Mouse (Mus musculus) lung, embryonic 14.5 days (tissue): Measurements from ENCODE around the gene Kremen2. TPM values are rescaled to one million over a fixed set of nuclear protein-coding genes. Genes with fewer than 3 reads are reported as not detected.
A peak's percentile ranks its signal among the peaks of the same experiment; 100 is the strongest.

Experiments used
- ATAC-seq: fragments of 200-750 bp; cut with Nextera tagmentation; 2 replicates; pipeline ENCODE4 v1.8.0; 2017; ENCODE audit warnings: mild to moderate bottlenecking, moderate TSS enrichment, moderate library complexity; ENCODE audit not compliant: insufficient read depth
- DNase-seq: peaks from one replicate; pipeline ENCODE4 v3.0.0-alpha.2; 2015
- H3K27ac ChIP-seq: fragments of 300-500 bp; sonication (generic); 2 replicates; pipeline ENCODE4 v1.5.1; 2014; ENCODE audit warnings: low read depth, mild to moderate bottlenecking, moderate library complexity
- H3K27me3 ChIP-seq: fragments of 300-500 bp; sonication (generic); 2 replicates; pipeline ENCODE4 v1.6.1; 2014; ENCODE audit warnings: low read length, control low read depth; ENCODE audit not compliant: insufficient read depth
- H3K36me3 ChIP-seq: fragments of 300-500 bp; sonication (generic); 2 replicates; pipeline ENCODE4 v1.6.1; 2014; ENCODE audit warnings: control low read depth; ENCODE audit not compliant: insufficient read depth
- H3K4me1 ChIP-seq: fragments of 300-500 bp; sonication (generic); 2 replicates; pipeline ENCODE4 v1.6.1; 2014; ENCODE audit warnings: antibody characterized with exemption, control low read depth; ENCODE audit not compliant: insufficient read depth
- H3K4me2 ChIP-seq: fragments of 300-500 bp; sonication (generic); 2 replicates; pipeline ENCODE4 v1.6.1; 2014; ENCODE audit warnings: mild to moderate bottlenecking
- H3K4me3 ChIP-seq: fragments of 300-500 bp; sonication (generic); 2 replicates; pipeline ENCODE4 v1.5.1; 2014; ENCODE audit warnings: low read depth, low read length
- H3K9ac ChIP-seq: fragments of 300-500 bp; sonication (generic); 2 replicates; pipeline ENCODE4 v1.6.1; 2014
- H3K9me3 ChIP-seq: fragments of 300-500 bp; sonication (generic); 2 replicates; pipeline ENCODE4 v1.6.1; 2016; ENCODE audit warnings: low read depth, low read length, control low read depth
- CTCF ChIP-seq: IDR thresholded peaks from 2 replicates; pipeline ENCODE4 v1.5.1; 2016; ENCODE audit warnings: antibody characterized with exemption, low read depth
- WGBS: fragments of 180-500 bp; shearing (Covaris S2); extraction: QIAGEN DNeasy Blood & Tissue Kit; methylation state at CpG from one replicate; pipeline ENCODE4 v1.1.7; 2014; 5-methylcytosine and 5-hydroxymethylcytosine counted together
- polyA plus RNA-seq: library from polyadenylated mRNA; unstranded; fragments of >200 nt; fragmentation: Nextera tagmentation; extraction: Ambion mirVana; gene quantifications from 2 replicates; pipeline ENCODE4 v1.2.1, GENCODE M21; 2014

The Kremen2 gene
- polyA plus RNA-seq, 1 experiment from 2014 or later: not detected

DNA sequence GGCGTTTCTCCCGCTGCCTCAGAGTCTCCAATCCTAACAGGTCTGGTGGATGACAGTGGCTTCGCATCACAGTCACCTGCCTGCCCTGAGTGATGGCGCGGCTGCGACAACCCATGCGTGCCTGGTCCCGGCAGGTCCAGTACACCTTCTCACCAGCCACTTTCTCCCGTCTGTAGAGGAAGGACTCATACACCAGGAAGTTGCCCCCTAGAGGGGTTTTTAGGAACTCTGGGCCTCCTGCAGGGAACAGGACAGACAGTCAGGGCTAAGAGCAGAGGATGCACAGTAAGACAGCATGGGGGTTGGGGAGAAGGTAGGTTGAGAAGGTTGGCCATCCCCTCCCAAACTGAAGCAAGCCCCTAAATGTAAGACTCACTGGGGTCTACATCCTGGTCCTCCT lies 14.6 kb upstream of the Kremen2 start:
- peaks cover 73% of the 10 kb centered on the region for H3K36me3 ChIP-seq
- 89% methylated on average over 9 of the region's 9 CpGs for WGBS
- DNase-seq (no peak), ATAC-seq (no peak)
- no peak overlapping the region for H3K4me3 ChIP-seq
- H3K4me2 ChIP-seq: no peak overlapping the region
- no peak for TF ChIP-seq CTCF
- no peaks in the 10 kb centered on the region for H3K4me1 ChIP-seq
- no peak overlapping the region for H3K9ac ChIP-seq
- no peaks in the 10 kb centered on the region for H3K9me3 ChIP-seq
- H3K27me3 ChIP-seq: no peaks in the 10 kb centered on the region
- H3K27ac ChIP-seq: no peak overlapping the region

DNA sequence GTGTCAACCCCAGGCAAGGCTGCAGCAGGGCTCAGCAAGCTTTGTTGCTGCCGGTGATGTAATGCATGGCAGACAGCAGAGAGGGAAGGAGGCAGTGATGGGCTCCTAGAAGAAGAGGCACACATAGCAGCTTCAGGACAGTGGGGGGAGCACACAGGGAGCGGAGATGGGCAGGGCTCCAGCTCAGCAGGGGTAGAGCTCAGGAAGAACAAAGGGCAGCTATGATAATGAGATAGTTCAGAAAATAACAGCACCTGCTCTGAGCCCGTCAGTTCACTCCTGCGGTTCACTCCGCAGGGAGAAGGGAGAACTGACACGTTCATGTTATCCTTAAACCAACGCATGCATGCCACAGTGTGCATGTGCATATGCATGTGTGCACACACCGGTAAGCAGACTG lies 13.2 kb upstream of the Kremen2 start:
- no peak for TF ChIP-seq CTCF

DNA sequence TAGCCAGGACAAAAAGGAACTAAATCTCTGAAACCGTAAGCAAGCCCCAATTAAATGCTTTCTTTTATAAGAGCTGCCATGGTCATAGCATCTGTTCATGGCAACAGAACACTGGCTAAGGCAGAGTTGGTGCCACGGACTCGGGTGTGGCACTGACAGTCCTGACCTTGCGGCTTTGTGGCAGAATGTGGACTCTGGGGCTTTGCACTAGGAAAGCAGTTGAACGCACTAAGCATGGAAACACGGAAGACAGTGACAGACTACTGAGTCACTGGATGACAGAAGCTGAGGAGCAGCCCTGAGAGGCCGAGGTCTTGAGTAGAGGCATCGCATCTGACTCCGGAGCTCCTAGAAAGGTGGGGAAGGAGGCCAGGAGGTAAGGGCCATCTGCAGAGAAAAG lies 11.9 kb upstream of the Kremen2 start:
- no peak for ATAC-seq
- peaks cover 84% of the 10 kb centered on the region for H3K36me3 ChIP-seq

More for the DNA sequence above, 13.2 kb upstream of the Kremen2 start:
- H3K27ac ChIP-seq: no peak overlapping the region
- H3K27me3 ChIP-seq: no peaks in the 10 kb centered on the region
- H3K9me3 ChIP-seq: no peaks in the 10 kb centered on the region
- DNase-seq: no peak
- H3K4me1 ChIP-seq: no peaks in the 10 kb centered on the region
- peaks cover 78% of the 10 kb centered on the region for H3K36me3 ChIP-seq
- no peak overlapping the region for H3K4me2 ChIP-seq
- no peak overlapping the region for H3K9ac ChIP-seq
- 84% methylated on average over 8 of the region's 8 CpGs for WGBS
- no peak for ATAC-seq
- H3K4me3 ChIP-seq: no peak overlapping the region

DNA sequence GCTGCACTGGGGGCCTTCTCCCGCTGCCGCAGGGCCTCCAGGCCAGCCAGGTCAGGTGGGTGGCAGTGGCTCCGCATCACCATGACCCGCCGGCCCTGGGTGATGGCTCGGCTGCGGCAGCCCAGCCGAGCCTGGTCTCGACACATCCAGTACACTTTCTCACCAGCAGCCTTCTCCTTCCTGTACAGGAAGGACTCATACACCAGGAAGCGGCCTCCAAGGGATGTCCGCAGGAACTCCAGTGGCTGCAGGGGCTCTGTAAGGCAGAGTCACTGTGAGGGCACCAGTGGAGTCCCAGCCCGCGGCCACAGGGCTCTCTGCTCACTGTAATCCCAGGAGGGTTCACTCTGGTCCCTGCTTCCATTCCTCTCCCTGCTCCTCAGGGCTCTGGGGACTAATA lies 10.1 kb upstream of the Kremen2 start:
- H3K4me1 ChIP-seq: no peaks in the 10 kb centered on the region
- no peaks in the 10 kb centered on the region for H3K27me3 ChIP-seq
- peaks cover 74% of the 10 kb centered on the region for H3K36me3 ChIP-seq
- no peak for TF ChIP-seq CTCF
- H3K4me3 ChIP-seq: no peak overlapping the region
- no peaks in the 10 kb centered on the region for H3K9me3 ChIP-seq
- no peak overlapping the region for H3K9ac ChIP-seq
- 90% methylated on average over 13 of the region's 13 CpGs for WGBS
- DNase-seq: peak; percentile 17
- H3K27ac ChIP-seq: peak overlapping the region; percentile 16; the same call in 1 of the 2 replicates
- 0 out of 2 replicates have a peak overlapping the region, but pooled peaks have one; percentile 21 for H3K4me2 ChIP-seq
- ATAC-seq: peak; percentile 60; the same call in 1 of the 2 replicates

More for the DNA sequence above, 11.9 kb upstream of the Kremen2 start:
- no peak for DNase-seq
- Histone ChIP-seq H3K9me3 (no peaks in the 10 kb centered on the region), H3K27me3 (no peaks in the 10 kb centered on the region), H3K4me1 (no peaks in the 10 kb centered on the region), H3K4me2 (no peak overlapping the region), H3K4me3 (no peak overlapping the region), H3K27ac (no peak overlapping the region), H3K9ac (no peak overlapping the region)
- 92% methylated on average over 9 of the region's 9 CpGs for WGBS
- TF ChIP-seq CTCF: no peak

DNA sequence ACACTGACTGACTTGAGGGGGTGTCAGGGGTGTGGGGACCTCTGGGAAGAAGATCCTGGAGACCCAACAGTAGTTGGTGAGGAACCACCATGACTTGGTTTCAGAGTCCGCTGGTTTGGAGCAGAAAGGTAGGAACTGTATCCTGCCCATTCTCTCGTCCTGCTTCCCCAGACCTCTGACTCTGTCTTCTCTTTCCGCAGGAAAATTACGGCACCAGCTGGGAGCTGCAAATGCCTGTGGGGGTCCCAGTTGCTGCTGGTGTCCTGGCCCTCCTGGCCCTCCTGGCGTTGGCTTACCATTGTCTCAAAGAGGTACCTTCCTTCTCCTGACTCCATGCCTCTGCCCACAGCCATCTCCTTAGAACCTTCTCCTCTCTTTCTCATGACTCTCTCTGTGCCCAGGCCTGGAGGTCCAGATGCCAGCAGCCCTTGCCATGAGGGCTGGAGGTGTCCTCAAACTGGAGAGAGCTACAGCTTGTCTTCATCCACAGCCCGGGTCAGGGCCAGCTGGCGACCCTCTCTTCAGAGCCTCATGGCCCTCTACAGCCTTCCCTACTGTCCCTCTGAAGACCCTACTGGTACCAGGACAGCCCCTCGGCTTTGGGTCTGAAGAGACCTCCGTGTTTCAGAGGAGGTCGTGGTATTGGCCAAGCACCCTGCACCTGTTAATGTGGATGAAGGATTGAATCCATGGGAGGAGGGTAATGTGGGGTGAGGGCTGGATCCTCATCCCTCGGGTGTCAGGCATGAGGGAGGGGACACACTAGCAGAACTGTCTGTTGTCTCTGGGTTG lies 4.0 kb upstream of the Kremen2 start:
- Histone ChIP-seq H3K9me3 (no peaks in the 10 kb centered on the region), H3K4me1 (peaks cover 4% of the 10 kb centered on the region; the same call in 1 of the 2 replicates), H3K9ac (no peak overlapping the region), H3K27me3 (peaks cover 34% of the 10 kb centered on the region), H3K27ac (no peak overlapping the region), H3K4me2 (peak overlapping the region; percentile 32; the same call in 1 of the 2 replicates), H3K4me3 (0 out of 2 replicates have a peak overlapping the region, but pooled peaks have one; percentile 1), H3K36me3 (peaks cover 25% of the 10 kb centered on the region)
- WGBS: 75% methylated on average over 11 of the region's 11 CpGs
- DNase-seq (no peak), ATAC-seq (no peak)
- TF ChIP-seq CTCF: no peak

DNA sequence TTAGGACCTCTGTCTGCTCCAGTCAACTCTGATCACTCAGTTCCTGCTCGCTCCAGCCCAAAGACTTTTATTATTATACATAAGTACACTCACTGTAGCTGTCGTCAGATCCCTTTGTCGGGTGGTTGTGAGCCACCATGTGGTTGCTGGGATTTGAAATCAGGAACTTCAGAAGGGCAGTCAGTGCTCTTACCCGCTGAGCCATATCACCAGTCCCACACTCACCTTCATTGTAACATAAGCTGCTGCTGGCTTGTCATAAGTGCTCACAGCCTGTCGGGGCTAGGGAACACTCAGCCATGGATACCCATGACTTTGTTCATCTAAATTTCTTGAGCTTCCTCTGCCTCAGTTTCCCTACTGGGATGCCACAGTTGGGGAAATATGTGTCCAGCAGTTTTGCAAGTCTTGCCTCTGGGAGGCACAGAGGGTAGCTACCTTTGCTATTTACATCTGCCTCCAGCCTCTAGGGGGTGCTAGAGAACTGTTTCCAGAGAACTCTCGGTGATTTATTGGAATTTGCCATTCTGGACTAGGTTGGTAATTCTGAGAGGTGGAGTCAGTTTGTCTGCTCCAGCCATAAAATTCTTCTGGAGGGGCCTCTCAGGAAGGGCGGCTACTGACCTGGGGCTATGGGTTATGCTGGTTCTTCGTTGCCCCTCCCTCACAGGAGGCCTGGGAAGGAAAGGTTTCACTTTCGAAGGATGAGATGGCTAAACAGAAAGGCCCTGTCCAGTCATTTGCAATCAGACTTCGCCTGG lies 3.2 kb upstream of the Kremen2 start:
- Histone ChIP-seq H3K4me1 (peaks cover 4% of the 10 kb centered on the region; the same call in 1 of the 2 replicates), H3K4me3 (0 out of 2 replicates have a peak overlapping the region, but pooled peaks have one; percentile 1), H3K27me3 (peaks cover 42% of the 10 kb centered on the region), H3K4me2 (peak overlapping the region; percentile 32; the same call in 1 of the 2 replicates), H3K9me3 (no peaks in the 10 kb centered on the region), H3K27ac (no peak overlapping the region), H3K36me3 (peaks cover 22% of the 10 kb centered on the region), H3K9ac (no peak overlapping the region)
- WGBS: 27% methylated on average over 10 of the region's 10 CpGs
- DNase-seq (peak; percentile 91), ATAC-seq (0 out of 2 replicates have a peak, but pooled peaks have one; percentile 20)
- TF ChIP-seq CTCF: peak; percentile 77

DNA sequence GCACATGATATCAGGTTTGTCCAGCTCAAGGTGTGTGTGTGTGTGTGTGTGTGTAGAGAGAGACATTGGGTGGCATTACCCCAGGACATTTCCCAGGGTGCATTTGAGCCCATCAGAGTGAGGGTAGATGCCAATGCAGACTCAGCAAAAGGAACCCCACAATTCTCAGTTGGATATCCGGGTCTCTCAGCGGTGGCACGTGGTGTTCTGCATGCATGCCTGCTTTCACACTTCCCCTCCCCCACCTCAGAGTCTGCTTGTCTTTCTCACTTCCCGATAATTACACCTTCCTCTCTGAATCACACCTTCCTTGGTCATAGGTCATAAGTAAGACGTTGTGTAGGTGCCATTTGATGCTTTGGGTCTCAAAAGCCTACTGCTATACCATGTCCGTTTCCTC lies 2.4 kb upstream of the Kremen2 start:
- H3K9ac ChIP-seq: no peak overlapping the region
- H3K4me2 ChIP-seq: no peak overlapping the region
- TF ChIP-seq CTCF: no peak
- 14% methylated on average over 6 of the region's 6 CpGs for WGBS
- peaks cover 50% of the 10 kb centered on the region for H3K27me3 ChIP-seq
- H3K9me3 ChIP-seq: no peaks in the 10 kb centered on the region
- no peak overlapping the region for H3K27ac ChIP-seq
- ATAC-seq: no peak
- peaks cover 4% of the 10 kb centered on the region; the same call in 1 of the 2 replicates for H3K4me1 ChIP-seq
- DNase-seq: no peak
- H3K36me3 ChIP-seq: peaks cover 14% of the 10 kb centered on the region
- H3K4me3 ChIP-seq: no peak overlapping the region
